Mouse (Mus musculus) olfactory bulb, adult 2 months (tissue): ENCODE data around the gene B3gnt7.

Source experiments
- CTCF ChIP-seq: fragments of 200-500 bp; IDR thresholded peaks from 2 replicates; pipeline ENCODE4 v1.5.1; 2012; ENCODE audit warnings: low read depth, mild to moderate bottlenecking, low read length, moderate library complexity; ENCODE audit not compliant: insufficient read depth
- POLR2A ChIP-seq: fragments of 200-500 bp; IDR thresholded peaks from 2 replicates; pipeline ENCODE4 v1.6.1; 2012; ENCODE audit warnings: mild to moderate bottlenecking, low read depth, low read length, moderate library complexity; ENCODE audit not compliant: insufficient read depth

DNA sequence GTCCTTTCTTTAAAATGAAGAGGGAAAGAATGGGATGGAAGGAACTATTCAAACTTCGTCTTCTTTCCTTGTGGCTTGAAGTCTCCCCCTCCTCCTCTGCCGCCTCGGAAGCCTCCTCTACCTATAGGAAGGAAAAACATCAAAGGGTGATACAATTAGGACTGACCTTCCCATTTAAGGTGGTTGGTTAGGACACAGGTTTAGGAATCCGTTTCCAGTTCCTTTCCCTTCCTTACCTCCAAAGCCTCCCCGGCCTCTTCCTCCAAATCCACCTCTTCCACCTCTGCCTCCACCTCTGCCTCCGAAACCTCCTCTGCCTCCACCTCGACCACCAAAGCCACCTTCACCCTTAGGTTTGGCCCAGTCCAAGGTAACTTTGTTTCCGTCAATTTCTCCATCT lies 47.9 kb downstream of the B3gnt7 start:
- TF ChIP-seq POLR2A (no peak), CTCF (no peak)
